Mouse (Mus musculus): ENCODE data around the gene Chst13. TPM values are rescaled to one million over a fixed set of nuclear protein-coding genes. Genes with fewer than 3 reads are reported as not detected.

Gene Chst13
- polyA plus RNA-seq, 1 experiment from 2014 or later, result 0.11 TPM

DNA sequence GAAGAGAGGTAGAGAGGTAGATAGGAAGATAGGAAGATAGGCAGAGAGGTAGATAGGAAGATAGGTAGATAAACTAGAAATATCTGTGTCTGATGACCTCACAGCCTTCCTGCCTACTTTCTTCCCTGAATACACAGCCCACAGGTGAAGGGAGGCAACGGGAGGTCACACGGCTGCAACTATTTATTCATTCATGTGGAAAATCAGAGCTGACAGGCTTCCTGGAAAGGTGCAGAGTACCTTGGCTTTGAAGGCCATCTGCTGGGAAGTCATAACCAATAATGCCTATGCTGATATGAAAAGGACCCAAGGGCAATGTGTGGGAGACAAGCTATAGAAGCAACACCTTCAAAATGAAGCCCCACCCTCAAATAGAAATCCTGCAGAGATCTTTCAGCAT lies 17.4 kb upstream of the Chst13 start:
- 82% methylated on average over 2 of the region's 2 CpGs for WGBS
- Histone ChIP-seq H3K4me3 (no peak overlapping the region), H3K4me1 (no peaks in the 10 kb centered on the region), H3K27ac (replicated peaks) (no peak overlapping the region), H3K27me3 (ENCODE audit: low read depth, poor library complexity, severe bottlenecking) (no peaks in the 10 kb centered on the region), H3K36me3 (no peaks in the 10 kb centered on the region), H3K9me3 (replicated peaks) (no peaks in the 10 kb centered on the region)
- no peak for DNase-seq (ENCODE audit: low spot score)

GRCm38 (mm10) chr6:90334244-90334643 lies 9.3 kb upstream of the Chst13 start:
- no peaks in the 10 kb centered on the region for H3K9me3 ChIP-seq (replicated peaks)
- 86% methylated on average over 3 of the region's 3 CpGs for WGBS
- H3K27me3 ChIP-seq (ENCODE audit: low read depth, poor library complexity, severe bottlenecking), result no peaks in the 10 kb centered on the region
- no peaks in the 10 kb centered on the region for H3K36me3 ChIP-seq
- H3K27ac ChIP-seq (replicated peaks), result no peak overlapping the region
- H3K4me1 ChIP-seq, result no peaks in the 10 kb centered on the region
- DNase-seq (ENCODE audit: low spot score), result no peak
- no peak overlapping the region for H3K4me3 ChIP-seq

DNA sequence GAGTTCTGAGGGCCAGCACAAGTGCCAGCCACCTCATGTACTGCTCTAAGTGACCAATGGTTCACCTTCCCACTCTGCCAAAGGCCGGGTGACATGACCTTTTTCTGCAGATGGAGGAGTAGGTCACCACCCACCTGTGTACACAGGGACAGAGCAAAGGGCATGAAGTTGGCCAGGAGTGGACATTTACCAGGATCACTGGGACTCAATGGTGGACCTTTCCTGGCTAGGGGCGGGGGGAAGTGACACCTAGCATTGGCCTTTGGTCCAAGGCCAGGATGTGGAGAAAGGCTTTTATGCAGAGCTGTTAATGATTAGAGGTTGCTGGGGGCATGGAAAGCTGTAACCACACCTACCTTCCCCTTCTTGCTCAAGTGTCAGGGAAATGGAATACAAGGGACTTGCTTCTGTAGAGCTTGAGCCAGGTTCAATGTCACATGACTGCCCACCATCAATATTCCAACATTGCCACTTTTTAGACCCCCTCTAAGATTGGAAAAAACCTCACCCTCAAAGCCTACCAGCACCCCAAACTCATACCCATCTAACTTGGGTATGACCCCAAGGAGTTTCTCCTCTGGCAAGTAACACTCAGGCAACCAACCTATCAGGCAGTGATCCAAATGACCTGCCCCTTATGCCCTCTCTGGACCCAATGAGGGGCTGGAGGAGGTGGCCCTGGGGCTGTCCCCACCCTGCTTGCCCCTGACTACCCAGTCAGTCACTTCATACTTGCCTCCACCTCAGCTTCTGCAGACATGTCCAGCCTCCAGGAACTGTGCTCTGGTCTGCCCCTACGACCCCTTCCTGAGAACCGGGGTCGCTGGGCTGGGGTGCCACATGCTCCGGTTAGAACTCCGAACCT lies 7.8 kb upstream of the Chst13 start, which contains the start of gene Uroc1:
Gene Uroc1, plus strand, starts transcription at position 724 of the 865 bp plus-strand sequence.
- Histone ChIP-seq H3K27me3 (ENCODE audit: low read depth, poor library complexity, severe bottlenecking) (no peaks in the 10 kb centered on the region), H3K36me3 (no peaks in the 10 kb centered on the region), H3K9me3 (replicated peaks) (no peaks in the 10 kb centered on the region), H3K27ac (replicated peaks) (no peak within 1 kb of the TSS), H3K4me1 (no peaks in the 10 kb centered on the region), H3K4me3 (no peak within 1 kb of the TSS)
- no peak for DNase-seq (ENCODE audit: low spot score)
- 90% methylated on average over 7 of the region's 7 CpGs for WGBS

DNA sequence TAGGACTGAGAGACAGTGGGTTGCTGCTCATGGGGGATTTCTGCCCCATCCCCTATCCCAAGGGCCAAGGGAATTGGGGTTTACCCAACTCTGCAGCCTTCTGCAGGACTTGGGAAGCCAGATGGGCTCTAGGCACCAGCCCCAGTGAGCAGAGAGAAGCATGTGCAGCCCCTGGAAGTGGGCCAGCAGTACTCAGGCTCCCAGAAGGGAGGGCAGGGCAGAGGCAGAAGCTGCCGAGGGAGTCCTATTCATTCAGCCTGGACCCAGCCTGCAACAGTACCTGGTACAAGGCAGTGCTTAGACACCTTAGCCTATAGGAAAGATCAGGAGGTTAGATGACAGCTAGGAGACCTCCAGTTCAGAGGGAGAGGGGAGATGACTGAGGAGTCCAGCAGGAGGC lies 5.0 kb upstream of the Chst13 start:
- Histone ChIP-seq H3K9me3 (replicated peaks) (no peaks in the 10 kb centered on the region), H3K4me1 (peaks cover 2% of the 10 kb centered on the region), H3K4me3 (no peak overlapping the region), H3K36me3 (no peaks in the 10 kb centered on the region), H3K27me3 (ENCODE audit: low read depth, poor library complexity, severe bottlenecking) (peaks cover 16% of the 10 kb centered on the region), H3K27ac (replicated peaks) (no peak overlapping the region)
- no peak for DNase-seq (ENCODE audit: low spot score)
- 64% methylated on average over 1 of the region's 1 CpGs for WGBS

GRCm38 (mm10) chr6:90327670-90328069 lies 2.7 kb upstream of the Chst13 start:
- Histone ChIP-seq H3K4me3 (no peak overlapping the region), H3K36me3 (no peaks in the 10 kb centered on the region), H3K9me3 (replicated peaks) (no peaks in the 10 kb centered on the region), H3K4me1 (peaks cover 4% of the 10 kb centered on the region), H3K27ac (replicated peaks) (no peak overlapping the region), H3K27me3 (ENCODE audit: low read depth, poor library complexity, severe bottlenecking) (peaks cover 29% of the 10 kb centered on the region)
- DNase-seq (ENCODE audit: low spot score), result no peak
- WGBS, result 24% methylated on average over 6 of the region's 6 CpGs

DNA sequence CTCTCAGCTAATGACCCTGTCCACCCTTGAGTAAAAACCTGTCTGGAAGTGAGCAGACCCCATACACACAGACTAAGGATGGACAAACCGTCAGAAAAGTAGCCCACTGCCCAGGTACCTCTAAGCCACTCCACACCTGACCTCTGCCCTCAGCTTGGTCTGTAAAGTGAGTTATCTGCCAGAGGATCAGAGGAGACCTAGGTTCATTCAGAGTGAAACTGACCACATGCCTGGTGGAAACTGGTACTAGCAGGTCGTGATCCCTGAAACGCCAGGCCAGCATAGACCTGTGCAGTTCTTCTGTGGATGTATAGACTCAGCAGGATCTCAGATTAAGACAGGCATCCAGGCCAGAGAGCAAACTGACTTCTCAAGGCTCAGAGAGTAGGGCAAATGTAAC lies 522 bp downstream of the Chst13 start:
- no peak for DNase-seq (ENCODE audit: low spot score)
- peaks cover 29% of the 10 kb centered on the region for H3K27me3 ChIP-seq (ENCODE audit: low read depth, poor library complexity, severe bottlenecking)
- peaks cover 4% of the 10 kb centered on the region for H3K4me1 ChIP-seq
- no peaks in the 10 kb centered on the region for H3K36me3 ChIP-seq
- 67% methylated on average over 3 of the region's 3 CpGs for WGBS
- H3K9me3 ChIP-seq (replicated peaks), result no peaks in the 10 kb centered on the region
- no peak overlapping the region for H3K27ac ChIP-seq (replicated peaks)
- H3K4me3 ChIP-seq, result no peak overlapping the region; the same call in 1 of the 2 replicates

- peaks cover 29% of the 10 kb centered on the region for H3K27me3 ChIP-seq (ENCODE audit: low read depth, poor library complexity, severe bottlenecking)
- DNase-seq (ENCODE audit: low spot score), result no peak
- 77% methylated on average over 3 of the region's 3 CpGs for WGBS
- H3K27ac ChIP-seq (replicated peaks), result no peak overlapping the region
- H3K4me1 ChIP-seq, result peaks cover 4% of the 10 kb centered on the region
- no peaks in the 10 kb centered on the region for H3K36me3 ChIP-seq
- no peak overlapping the region for H3K4me3 ChIP-seq
- H3K9me3 ChIP-seq (replicated peaks), result no peaks in the 10 kb centered on the region
These were observed 959 bp downstream of the Chst13 start for GRCm38 (mm10) chr6:90324026-90324425.

DNA sequence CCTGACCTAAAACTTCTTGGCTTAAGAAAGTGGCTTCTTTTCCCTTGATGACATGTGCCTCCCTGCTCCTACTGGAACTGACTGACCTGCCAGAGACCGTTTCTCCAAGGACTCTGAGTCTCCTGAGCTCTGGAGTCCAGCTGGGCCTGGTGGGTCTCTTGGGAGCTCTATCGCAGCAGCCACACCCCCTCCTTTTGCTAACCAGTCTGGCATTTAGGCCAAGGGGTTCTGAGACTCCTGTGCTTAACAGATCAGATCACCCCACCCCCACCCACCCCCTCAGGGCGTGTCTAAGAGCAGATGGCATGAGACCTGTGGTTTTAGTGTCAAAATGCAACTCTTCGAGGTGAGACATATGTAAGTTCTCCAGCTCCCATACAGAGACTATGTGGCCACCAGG lies 3.2 kb downstream of the Chst13 start:
- Histone ChIP-seq H3K27me3 (ENCODE audit: low read depth, poor library complexity, severe bottlenecking) (peaks cover 29% of the 10 kb centered on the region), H3K36me3 (no peaks in the 10 kb centered on the region), H3K9me3 (replicated peaks) (no peaks in the 10 kb centered on the region; the same call in 1 of the 2 replicates), H3K4me1 (peaks cover 4% of the 10 kb centered on the region), H3K4me3 (no peak overlapping the region), H3K27ac (replicated peaks) (no peak overlapping the region)
- DNase-seq (ENCODE audit: low spot score), result no peak
- 53% methylated on average over 4 of the region's 4 CpGs for WGBS

GRCm38 (mm10) chr6:90320429-90320828 lies 4.6 kb downstream of the Chst13 start:
- peaks cover 4% of the 10 kb centered on the region for H3K4me1 ChIP-seq
- no peak for DNase-seq (ENCODE audit: low spot score)
- H3K27ac ChIP-seq (replicated peaks), result no peak overlapping the region
- H3K36me3 ChIP-seq, result no peaks in the 10 kb centered on the region
- no peak overlapping the region for H3K4me3 ChIP-seq
- no peaks in the 10 kb centered on the region; the same call in 1 of the 2 replicates for H3K9me3 ChIP-seq (replicated peaks)
- 82% methylated on average over 5 of the region's 5 CpGs for WGBS
- peaks cover 18% of the 10 kb centered on the region for H3K27me3 ChIP-seq (ENCODE audit: low read depth, poor library complexity, severe bottlenecking)

GRCm38 (mm10) chr6:90319475-90320191 lies 5.4 kb downstream of the Chst13 start:
- no peak overlapping the region for H3K27ac ChIP-seq (replicated peaks)
- no peak overlapping the region for H3K4me3 ChIP-seq
- H3K9me3 ChIP-seq (replicated peaks), result no peaks in the 10 kb centered on the region; the same call in 1 of the 2 replicates
- no peaks in the 10 kb centered on the region for H3K4me1 ChIP-seq
- no peaks in the 10 kb centered on the region for H3K36me3 ChIP-seq
- DNase-seq (ENCODE audit: low spot score), result no peak
- peaks cover 10% of the 10 kb centered on the region for H3K27me3 ChIP-seq (ENCODE audit: low read depth, poor library complexity, severe bottlenecking)
- WGBS, result 89% methylated on average over 7 of the region's 7 CpGs

DNA sequence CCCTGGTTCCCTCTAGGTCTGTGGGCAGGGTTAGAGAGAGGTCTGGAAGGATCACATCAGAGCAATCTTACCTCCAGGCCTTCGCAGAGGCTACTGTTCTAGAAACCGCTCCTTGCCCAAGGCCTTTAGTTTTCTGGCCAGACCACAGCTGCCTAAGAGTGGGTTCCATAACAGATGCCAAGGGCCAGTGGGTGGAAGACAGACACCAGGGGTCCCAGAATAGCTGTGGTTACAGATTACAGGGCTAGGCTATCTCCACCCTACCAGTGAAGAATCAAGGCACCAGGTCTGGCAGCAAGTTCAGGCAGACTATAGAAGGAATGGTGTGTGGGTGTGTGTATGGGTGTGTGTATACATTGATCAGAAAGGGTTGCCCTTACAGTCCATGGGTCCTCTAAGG lies 6.0 kb downstream of the Chst13 start:
- 93% methylated on average over 2 of the region's 2 CpGs for WGBS
- Histone ChIP-seq H3K4me3 (no peak overlapping the region), H3K36me3 (no peaks in the 10 kb centered on the region)

DNA sequence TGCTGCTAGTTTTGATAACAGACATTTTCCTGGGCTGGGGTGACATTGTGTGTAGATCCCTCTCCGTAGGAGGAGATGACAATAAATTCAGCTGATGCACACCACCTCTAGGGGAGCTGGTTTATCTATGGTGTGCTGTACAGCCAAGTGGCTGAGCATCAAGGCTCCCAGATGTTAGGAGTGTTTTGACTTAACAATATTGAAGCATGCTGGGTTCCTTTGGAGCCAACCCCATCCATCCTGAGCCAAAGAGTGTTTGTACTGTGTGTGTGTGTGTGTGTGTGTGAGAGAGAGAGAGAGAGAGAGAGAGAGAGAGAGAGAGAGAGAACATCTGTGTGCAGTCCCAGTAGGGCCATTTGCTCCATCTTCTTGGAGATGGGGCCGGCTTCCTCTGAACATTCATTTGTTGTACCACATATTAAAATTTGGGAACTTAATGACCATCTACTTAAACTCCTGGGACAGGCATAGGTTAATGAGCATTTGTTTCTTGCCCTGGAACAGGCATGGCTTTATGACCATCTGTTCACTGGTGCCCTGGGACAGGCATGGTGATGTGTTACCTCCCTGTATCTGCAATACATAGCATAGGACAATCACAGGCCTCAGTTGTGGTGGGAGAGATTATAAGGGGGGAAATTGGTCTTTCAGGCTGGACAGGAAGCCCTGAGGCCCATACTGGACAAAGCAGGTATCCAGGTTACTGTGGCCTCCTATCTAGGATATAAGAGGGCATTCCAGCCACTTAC lies 7.3 kb downstream of the Chst13 start:
- Histone ChIP-seq H3K27me3 (ENCODE audit: low read depth, poor library complexity, severe bottlenecking) (no peaks in the 10 kb centered on the region), H3K36me3 (no peaks in the 10 kb centered on the region), H3K9me3 (replicated peaks) (no peaks in the 10 kb centered on the region; the same call in 1 of the 2 replicates), H3K4me1 (no peaks in the 10 kb centered on the region), H3K27ac (replicated peaks) (no peak overlapping the region), H3K4me3 (no peak overlapping the region)
- DNase-seq (ENCODE audit: low spot score), result no peak
- 87% methylated on average over 2 of the region's 2 CpGs for WGBS

More for the DNA sequence above, 6.0 kb downstream of the Chst13 start:
- no peak overlapping the region for H3K27ac ChIP-seq (replicated peaks)
- no peak for DNase-seq (ENCODE audit: low spot score)
- H3K9me3 ChIP-seq (replicated peaks), result no peaks in the 10 kb centered on the region; the same call in 1 of the 2 replicates
- H3K27me3 ChIP-seq (ENCODE audit: low read depth, poor library complexity, severe bottlenecking), result peaks cover 4% of the 10 kb centered on the region; the same call in 1 of the 2 replicates
- H3K4me1 ChIP-seq, result no peaks in the 10 kb centered on the region
